Mouse (Mus musculus) stomach, embryonic 14.5 days (tissue): Measurements from ENCODE around the gene Upp2. TPM values are rescaled to one million over a fixed set of nuclear protein-coding genes. Genes with fewer than 3 reads are reported as not detected.

Source experiments
- ATAC-seq: fragments of 200-750 bp; cut with Nextera tagmentation; 2 replicates; pipeline ENCODE4 v1.8.0; 2017; ENCODE audit warnings: low read depth, moderate TSS enrichment; ENCODE audit not compliant: insufficient number of reproducible peaks, insufficient read depth, low FRiP score
- H3K27ac ChIP-seq: fragments of 300-500 bp; sonication (generic); 2 replicates; pipeline ENCODE4 v1.5.1; 2014; ENCODE audit warnings: mild to moderate bottlenecking, low read length, moderate library complexity, mixed read lengths
- H3K27me3 ChIP-seq: fragments of 300-500 bp; sonication (generic); 2 replicates; pipeline ENCODE4 v1.6.1; 2014; ENCODE audit warnings: low read length, control low read depth, mixed read lengths; ENCODE audit not compliant: control insufficient read depth, insufficient read depth
- H3K36me3 ChIP-seq: fragments of 300-500 bp; sonication (generic); 2 replicates; pipeline ENCODE4 v1.6.1; 2014; ENCODE audit warnings: mild to moderate bottlenecking, control low read depth, low read length, moderate library complexity, mixed read lengths; ENCODE audit not compliant: control insufficient read depth, insufficient read depth
- H3K4me1 ChIP-seq: fragments of 300-500 bp; sonication (generic); 2 replicates; pipeline ENCODE4 v1.6.1; 2014; ENCODE audit warnings: low read length, control low read depth, mixed read lengths; ENCODE audit not compliant: control insufficient read depth, insufficient read depth
- H3K4me2 ChIP-seq: fragments of 300-500 bp; sonication (generic); replicated peaks from 2 replicates; pipeline ENCODE4 v1.6.1; 2014; ENCODE audit warnings: low read depth, low read length, control low read depth
- H3K4me3 ChIP-seq: fragments of 300-500 bp; sonication (generic); 2 replicates; pipeline ENCODE4 v1.5.1; 2014; ENCODE audit warnings: low read depth, low read length, control low read depth
- H3K9ac ChIP-seq: fragments of 300-500 bp; sonication (generic); replicated peaks from 2 replicates; pipeline ENCODE4 v1.6.1; 2014; ENCODE audit warnings: low read depth, mild to moderate bottlenecking, control low read depth, low read length, moderate library complexity, mixed read lengths
- H3K9me3 ChIP-seq: fragments of 300-500 bp; sonication (generic); 2 replicates; pipeline ENCODE4 v1.6.1; 2016; ENCODE audit warnings: low read depth, low read length, control low read depth; ENCODE audit not compliant: control insufficient read depth
- WGBS: fragments of 180-500 bp; shearing (Covaris S2); extraction: QIAGEN DNeasy Blood & Tissue Kit; methylation state at CpG from one replicate; pipeline ENCODE4 v1.1.7; 2014; 5-methylcytosine and 5-hydroxymethylcytosine counted together
- polyA plus RNA-seq: library from polyadenylated mRNA; unstranded; fragments of >200 nt; fragmentation: Nextera tagmentation; extraction: Ambion mirVana; gene quantifications from 2 replicates; pipeline ENCODE4 v1.2.1, GENCODE M21; 2014

Gene Upp2
- polyA plus RNA-seq, 1 experiment from 2014 or later: 9.2 TPM

GRCm38 (mm10) chr2:58773833-58774232 lies 206.7 kb downstream of the Upp2 start:
- no peak overlapping the region for H3K4me3 ChIP-seq
- no peaks in the 10 kb centered on the region for H3K9me3 ChIP-seq
- H3K27ac ChIP-seq: no peak overlapping the region
- H3K36me3 ChIP-seq: no peaks in the 10 kb centered on the region
- 87% methylated on average over 9 of the region's 9 CpGs for WGBS
- no peaks in the 10 kb centered on the region for H3K27me3 ChIP-seq
- H3K4me2 ChIP-seq: no peak overlapping the region
- ATAC-seq: no peak
- no peak overlapping the region for H3K9ac ChIP-seq
- no peaks in the 10 kb centered on the region for H3K4me1 ChIP-seq

- Histone ChIP-seq H3K4me1 (no peaks in the 10 kb centered on the region), H3K36me3 (no peaks in the 10 kb centered on the region), H3K4me3 (no peak overlapping the region), H3K9me3 (no peaks in the 10 kb centered on the region), H3K27ac (no peak overlapping the region), H3K4me2 (no peak overlapping the region), H3K9ac (no peak overlapping the region), H3K27me3 (no peaks in the 10 kb centered on the region)
- ATAC-seq: no peak
- WGBS: 86% methylated on average over 3 of the region's 3 CpGs
Measured at GRCm38 (mm10) chr2:58778986-58779495, 211.9 kb downstream of the Upp2 start.

GRCm38 (mm10) chr2:58783526-58783925 lies 216.4 kb downstream of the Upp2 start:
- no peak overlapping the region for H3K4me2 ChIP-seq
- no peak overlapping the region for H3K9ac ChIP-seq
- no peaks in the 10 kb centered on the region for H3K27me3 ChIP-seq
- peaks cover 7% of the 10 kb centered on the region for H3K4me1 ChIP-seq
- H3K4me3 ChIP-seq: no peak overlapping the region
- H3K27ac ChIP-seq: no peak overlapping the region
- WGBS: 61% methylated on average over 1 of the region's 1 CpGs
- no peaks in the 10 kb centered on the region for H3K36me3 ChIP-seq
- ATAC-seq: no peak
- no peaks in the 10 kb centered on the region for H3K9me3 ChIP-seq

GRCm38 (mm10) chr2:58786177-58786576 lies 219.1 kb downstream of the Upp2 start:
- Histone ChIP-seq H3K27me3 (no peaks in the 10 kb centered on the region), H3K4me1 (peaks cover 7% of the 10 kb centered on the region), H3K9me3 (no peaks in the 10 kb centered on the region), H3K36me3 (no peaks in the 10 kb centered on the region), H3K4me2 (no peak overlapping the region), H3K4me3 (no peak overlapping the region), H3K27ac (no peak overlapping the region), H3K9ac (no peak overlapping the region)
- no peak for ATAC-seq
- 46% methylated on average over 3 of the region's 3 CpGs for WGBS

- peaks cover 9% of the 10 kb centered on the region for H3K4me1 ChIP-seq
- no peak for ATAC-seq
- H3K27me3 ChIP-seq: no peaks in the 10 kb centered on the region
- no peak overlapping the region for H3K27ac ChIP-seq
- 60% methylated on average over 8 of the region's 8 CpGs for WGBS
- H3K4me3 ChIP-seq: no peak overlapping the region
- no peaks in the 10 kb centered on the region for H3K36me3 ChIP-seq
- no peak overlapping the region for H3K9ac ChIP-seq
- H3K4me2 ChIP-seq: no peak overlapping the region
- no peaks in the 10 kb centered on the region for H3K9me3 ChIP-seq
Measured at GRCm38 (mm10) chr2:58786681-58787080, 219.6 kb downstream of the Upp2 start.

DNA sequence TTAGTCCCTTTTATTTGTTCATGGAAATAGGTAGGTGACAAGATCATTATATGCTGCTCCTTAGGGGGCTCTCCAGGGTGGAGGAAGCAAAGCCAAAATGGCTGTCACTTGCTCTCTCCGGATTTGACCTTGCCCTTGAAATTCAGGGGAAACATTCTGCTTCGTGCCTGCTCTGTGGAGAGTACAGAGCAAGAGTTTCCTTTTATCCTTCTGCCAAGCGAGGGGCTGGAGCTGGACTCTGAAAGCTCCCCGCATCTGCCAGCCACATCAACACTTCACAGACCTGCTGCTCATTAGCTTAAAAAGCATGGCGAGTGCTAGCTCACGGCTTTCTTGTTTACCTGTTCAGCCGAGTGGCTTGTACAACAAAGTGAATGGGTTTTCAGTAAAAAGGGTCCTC lies 220.3 kb downstream of the Upp2 start:
- Histone ChIP-seq H3K4me3 (no peak overlapping the region), H3K4me1 (peaks cover 13% of the 10 kb centered on the region), H3K27ac (no peak overlapping the region), H3K9me3 (no peaks in the 10 kb centered on the region), H3K9ac (no peak overlapping the region), H3K27me3 (no peaks in the 10 kb centered on the region), H3K4me2 (no peak overlapping the region), H3K36me3 (no peaks in the 10 kb centered on the region)
- ATAC-seq: no peak
- WGBS: 45% methylated on average over 7 of the region's 7 CpGs

DNA sequence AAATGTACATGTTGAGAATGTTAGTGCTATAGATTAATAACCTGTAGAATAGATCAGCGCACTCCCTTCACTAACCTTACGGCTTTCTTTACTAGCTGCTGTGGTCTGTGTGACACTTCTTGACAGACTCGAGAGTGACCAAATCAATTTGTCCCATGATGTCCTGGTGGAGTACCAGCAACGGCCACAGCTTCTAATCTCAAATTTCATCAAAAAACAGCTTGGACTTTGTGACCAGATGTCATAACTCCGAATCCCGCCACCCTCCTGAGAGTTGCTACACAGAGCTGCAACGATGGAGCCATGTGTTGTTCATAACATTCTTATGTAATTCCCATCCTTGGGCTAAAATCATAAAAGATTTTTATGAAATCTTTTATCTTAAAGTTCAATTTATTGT lies 222.8 kb downstream of the Upp2 start:
- H3K36me3 ChIP-seq: no peaks in the 10 kb centered on the region
- no peak overlapping the region for H3K4me2 ChIP-seq
- 79% methylated on average over 7 of the region's 7 CpGs for WGBS
- no peak overlapping the region for H3K4me3 ChIP-seq
- ATAC-seq: no peak
- H3K9ac ChIP-seq: no peak overlapping the region
- no peaks in the 10 kb centered on the region for H3K9me3 ChIP-seq
- H3K4me1 ChIP-seq: peaks cover 13% of the 10 kb centered on the region
- no peaks in the 10 kb centered on the region for H3K27me3 ChIP-seq
- no peak overlapping the region for H3K27ac ChIP-seq

DNA sequence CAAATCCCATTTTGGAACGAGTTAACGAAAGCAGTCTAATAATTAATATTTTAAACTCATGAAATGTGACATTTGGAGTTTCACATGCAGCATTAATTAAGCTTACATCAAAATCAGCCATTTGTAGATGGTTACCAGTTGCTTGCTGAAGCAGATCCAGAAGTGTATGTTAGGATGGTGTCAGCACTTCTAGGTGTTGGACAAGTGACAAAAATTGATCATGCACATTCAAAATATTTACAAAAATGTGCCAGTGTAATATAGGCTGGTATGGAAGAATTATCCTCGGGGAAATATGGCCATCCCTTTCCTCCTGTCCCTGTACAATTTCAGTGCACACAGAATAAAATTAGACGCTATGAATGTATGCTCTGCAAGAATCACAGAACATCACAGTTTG lies 223.3 kb downstream of the Upp2 start:
- peaks cover 11% of the 10 kb centered on the region for H3K4me1 ChIP-seq
- ATAC-seq: no peak
- 80% methylated on average over 4 of the region's 4 CpGs for WGBS

DNA sequence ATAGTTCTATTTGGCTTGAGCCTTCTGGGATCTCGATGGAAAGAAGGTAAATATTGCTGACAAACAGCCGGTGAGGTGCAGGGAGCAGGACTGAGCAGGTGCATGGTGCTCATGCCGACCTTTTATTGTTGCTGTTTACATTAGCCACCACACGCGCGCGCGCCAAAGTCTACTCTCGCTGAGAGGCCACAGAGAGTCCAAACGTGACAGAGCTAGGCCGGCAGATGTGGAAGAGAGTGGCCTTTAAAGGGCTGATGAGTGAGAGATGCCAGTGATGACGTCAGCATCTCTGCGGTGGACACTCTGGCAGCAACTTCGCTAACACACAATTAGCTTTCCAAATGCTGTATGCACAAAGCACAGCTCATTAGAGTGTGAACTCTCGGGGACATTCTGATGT lies 227.4 kb downstream of the Upp2 start:
- H3K36me3 ChIP-seq: no peaks in the 10 kb centered on the region
- H3K4me2 ChIP-seq: no peak overlapping the region
- WGBS: 61% methylated on average over 15 of the region's 15 CpGs
- no peak overlapping the region for H3K27ac ChIP-seq
- H3K4me1 ChIP-seq: 0 out of 2 replicates have a peak, but pooled peaks cover 6% of the 10 kb centered on the region
- peak; percentile 42; the same call in 1 of the 2 replicates for ATAC-seq
- no peaks in the 10 kb centered on the region for H3K27me3 ChIP-seq
- H3K9ac ChIP-seq: no peak overlapping the region
- H3K4me3 ChIP-seq: no peak overlapping the region
- no peaks in the 10 kb centered on the region for H3K9me3 ChIP-seq

More for the DNA sequence above, 223.3 kb downstream of the Upp2 start:
- Histone ChIP-seq H3K9me3 (no peaks in the 10 kb centered on the region), H3K27me3 (no peaks in the 10 kb centered on the region), H3K27ac (no peak overlapping the region), H3K36me3 (no peaks in the 10 kb centered on the region), H3K9ac (no peak overlapping the region), H3K4me3 (no peak overlapping the region), H3K4me2 (no peak overlapping the region)
